Mouse (Mus musculus) heart, embryonic 15.5 days (tissue): ENCODE measurements around the gene Btnl2. TPM values are rescaled to one million over a fixed set of nuclear protein-coding genes. Genes with fewer than 3 reads are reported as not detected.
A peak's percentile ranks its signal among the peaks of the same experiment; 100 is the strongest.

ENCODE experiments used
- ATAC-seq: fragments of 200-750 bp; cut with Nextera tagmentation; replicated peaks from 2 replicates; pipeline ENCODE4 v1.8.0; 2017; ENCODE audit warnings: low read depth, moderate TSS enrichment; ENCODE audit not compliant: insufficient number of reproducible peaks, insufficient read depth, low FRiP score
- H3K27ac ChIP-seq: fragments of 300-500 bp; sonication (generic); 2 replicates; pipeline ENCODE4 v1.5.1; 2015; ENCODE audit warnings: mild to moderate bottlenecking, inconsistent platforms
- H3K27me3 ChIP-seq: fragments of 300-500 bp; sonication (generic); 2 replicates; pipeline ENCODE4 v1.6.1; 2015; ENCODE audit warnings: inconsistent platforms
- H3K36me3 ChIP-seq: fragments of 300-500 bp; sonication (generic); 2 replicates; pipeline ENCODE4 v1.6.1; 2015; ENCODE audit warnings: mild to moderate bottlenecking, inconsistent platforms
- H3K4me1 ChIP-seq: fragments of 300-500 bp; sonication (generic); replicated peaks from 2 replicates; pipeline ENCODE4 v1.6.1; 2015; ENCODE audit warnings: inconsistent platforms
- H3K4me2 ChIP-seq: fragments of 300-500 bp; sonication (generic); 2 replicates; pipeline ENCODE4 v1.6.1; 2015; ENCODE audit warnings: inconsistent platforms, mild to moderate bottlenecking, moderate library complexity
- H3K4me3 ChIP-seq: fragments of 300-500 bp; sonication (generic); 2 replicates; pipeline ENCODE4 v1.5.1; 2015; ENCODE audit warnings: mild to moderate bottlenecking, inconsistent platforms
- H3K9ac ChIP-seq: fragments of 300-500 bp; sonication (generic); 2 replicates; pipeline ENCODE4 v1.6.1; 2015; ENCODE audit warnings: mild to moderate bottlenecking, inconsistent platforms
- H3K9me3 ChIP-seq: fragments of 300-500 bp; sonication (generic); replicated peaks from 2 replicates; pipeline ENCODE4 v1.6.1; 2016; ENCODE audit warnings: inconsistent platforms
- WGBS: fragments of 180-500 bp; shearing (Covaris S2); methylation state at CpG from one replicate; pipeline ENCODE4 v1.1.7; 2015; ENCODE audit warnings: mixed read lengths; 5-methylcytosine and 5-hydroxymethylcytosine counted together
- polyA plus RNA-seq: library from polyadenylated mRNA; unstranded; fragments of >200 nt; fragmentation: Nextera tagmentation; extraction: Ambion mirVana; gene quantifications from 2 replicates; pipeline ENCODE4 v1.2.1, GENCODE M21; 2015

Btnl2 gene
- polyA plus RNA-seq, 1 experiment from 2014 or later: not detected

DNA sequence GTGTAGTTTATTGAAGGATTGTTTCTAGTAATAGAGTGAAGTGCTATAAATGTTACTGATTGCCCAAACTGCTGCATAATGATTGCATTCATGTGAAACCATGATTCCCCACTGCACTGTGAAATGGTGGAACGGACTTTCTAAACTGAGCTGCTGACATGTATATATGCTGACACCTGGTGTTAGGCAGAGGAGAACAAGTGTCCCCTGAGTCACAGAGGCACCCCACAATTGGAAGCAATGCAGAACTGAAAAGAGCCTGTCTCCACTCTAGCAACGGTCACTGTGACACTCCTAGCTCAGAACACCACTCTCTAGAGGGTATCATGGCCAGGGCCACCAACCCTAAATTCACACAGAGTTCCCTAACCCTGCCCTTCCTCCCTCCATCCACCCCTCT is 24.1 kb downstream of the Btnl2 start:
- no peak overlapping the region for H3K4me3 ChIP-seq
- no peaks in the 10 kb centered on the region for H3K9me3 ChIP-seq
- H3K4me2 ChIP-seq: no peak overlapping the region
- 52% methylated on average over 2 of the region's 2 CpGs for WGBS
- no peaks in the 10 kb centered on the region; the same call in 1 of the 2 replicates for H3K27me3 ChIP-seq
- H3K36me3 ChIP-seq: no peaks in the 10 kb centered on the region
- no peak for ATAC-seq
- no peaks in the 10 kb centered on the region for H3K4me1 ChIP-seq
- no peak overlapping the region for H3K9ac ChIP-seq
- H3K27ac ChIP-seq: no peak overlapping the region

DNA sequence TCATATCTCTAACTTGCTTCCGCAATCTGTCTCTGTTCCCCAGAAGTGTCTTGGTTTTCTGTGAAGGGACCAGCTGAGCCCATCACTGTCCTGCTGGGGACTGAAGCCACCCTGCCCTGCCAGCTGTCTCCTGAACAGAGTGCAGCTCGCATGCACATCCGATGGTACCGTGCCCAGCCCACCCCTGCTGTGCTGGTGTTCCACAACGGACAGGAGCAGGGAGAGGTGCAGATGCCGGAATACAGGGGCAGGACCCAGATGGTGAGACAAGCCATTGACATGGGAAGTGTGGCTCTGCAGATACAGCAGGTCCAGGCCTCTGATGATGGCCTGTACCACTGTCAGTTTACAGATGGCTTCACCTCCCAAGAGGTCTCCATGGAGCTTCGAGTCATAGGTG is 24.8 kb downstream of the Btnl2 start:
- no peak overlapping the region for H3K4me2 ChIP-seq
- WGBS: 73% methylated on average over 7 of the region's 7 CpGs
- ATAC-seq: no peak
- H3K9me3 ChIP-seq: no peaks in the 10 kb centered on the region
- no peak overlapping the region for H3K9ac ChIP-seq
- no peak overlapping the region for H3K27ac ChIP-seq
- H3K27me3 ChIP-seq: no peaks in the 10 kb centered on the region; the same call in 1 of the 2 replicates
- H3K4me3 ChIP-seq: no peak overlapping the region
- no peaks in the 10 kb centered on the region for H3K4me1 ChIP-seq
- no peaks in the 10 kb centered on the region for H3K36me3 ChIP-seq

DNA sequence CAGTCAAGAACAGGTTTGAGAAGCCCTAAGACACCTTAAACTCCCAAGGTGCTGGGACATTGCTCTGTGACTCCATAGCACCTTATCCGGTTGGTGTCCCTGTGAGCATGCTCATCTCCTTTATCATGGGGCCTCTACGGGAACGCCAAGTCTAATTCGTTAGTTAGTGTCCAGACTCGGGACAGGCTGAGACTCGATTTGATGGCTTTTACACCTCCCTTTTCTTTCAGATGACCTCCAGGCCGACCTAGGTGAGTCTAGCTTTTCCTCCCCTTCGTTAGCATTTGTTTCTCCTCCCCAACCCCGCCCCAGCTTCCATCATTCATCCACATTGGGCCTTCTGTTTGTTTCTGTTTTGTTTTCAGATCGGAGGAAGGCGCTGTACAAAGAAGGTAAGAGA is 27.3 kb downstream of the Btnl2 start:
- Histone ChIP-seq H3K4me3 (no peak overlapping the region), H3K27me3 (no peaks in the 10 kb centered on the region; the same call in 1 of the 2 replicates), H3K9me3 (no peaks in the 10 kb centered on the region), H3K4me2 (no peak overlapping the region), H3K36me3 (no peaks in the 10 kb centered on the region), H3K9ac (no peak overlapping the region), H3K4me1 (no peaks in the 10 kb centered on the region), H3K27ac (no peak overlapping the region)
- no peak for ATAC-seq
- 63% methylated on average over 11 of the region's 11 CpGs for WGBS

DNA sequence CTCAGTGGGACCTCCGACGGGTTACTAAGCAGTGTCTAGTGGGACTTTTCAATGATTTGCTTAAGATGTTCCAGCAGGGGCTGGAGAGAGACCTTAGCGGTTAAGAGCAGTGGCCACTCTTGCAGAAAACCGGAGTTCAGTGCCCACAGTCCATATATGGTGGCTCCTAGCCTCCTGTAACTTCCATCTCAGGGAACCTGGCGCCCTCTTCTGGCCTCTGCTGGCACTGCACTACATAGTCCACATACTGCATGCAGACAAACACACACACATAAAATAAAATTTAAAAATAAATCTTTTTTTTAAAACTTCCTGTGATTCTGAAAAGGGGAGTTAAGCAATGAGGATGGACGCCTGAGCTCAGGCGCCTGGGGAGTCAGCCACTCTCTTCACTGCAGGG is 28.6 kb downstream of the Btnl2 start:
- ATAC-seq: no peak
- 71% methylated on average over 7 of the region's 7 CpGs for WGBS
- Histone ChIP-seq H3K4me1 (no peaks in the 10 kb centered on the region), H3K4me3 (no peak overlapping the region), H3K9me3 (no peaks in the 10 kb centered on the region), H3K9ac (no peak overlapping the region), H3K36me3 (no peaks in the 10 kb centered on the region), H3K4me2 (no peak overlapping the region), H3K27ac (no peak overlapping the region), H3K27me3 (no peaks in the 10 kb centered on the region; the same call in 1 of the 2 replicates)

DNA sequence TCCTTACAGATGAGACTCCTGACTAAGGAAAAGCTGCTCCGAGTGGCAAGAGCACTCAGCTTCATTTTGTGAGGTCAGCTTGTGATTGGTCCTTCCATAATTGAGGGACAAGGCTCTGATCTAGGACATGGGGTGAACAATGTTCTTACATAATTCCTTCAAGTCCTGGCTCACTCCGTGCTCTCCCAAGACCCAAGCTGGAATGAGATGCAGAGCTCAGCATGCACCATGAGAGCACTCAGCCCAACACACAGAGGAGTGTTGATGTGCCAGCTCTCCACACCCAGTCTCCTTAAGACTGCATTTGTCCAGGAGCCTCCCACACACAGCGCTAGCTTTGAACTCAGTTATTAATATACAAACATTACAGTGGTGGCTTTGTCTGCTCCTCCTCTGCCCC is 30.1 kb downstream of the Btnl2 start:
- Histone ChIP-seq H3K4me1 (no peaks in the 10 kb centered on the region), H3K27ac (no peak overlapping the region), H3K4me2 (no peak overlapping the region), H3K9ac (no peak overlapping the region), H3K4me3 (no peak overlapping the region), H3K36me3 (no peaks in the 10 kb centered on the region), H3K27me3 (no peaks in the 10 kb centered on the region; the same call in 1 of the 2 replicates), H3K9me3 (no peaks in the 10 kb centered on the region)
- no peak for ATAC-seq
- WGBS: 55% methylated on average over 3 of the region's 3 CpGs

DNA sequence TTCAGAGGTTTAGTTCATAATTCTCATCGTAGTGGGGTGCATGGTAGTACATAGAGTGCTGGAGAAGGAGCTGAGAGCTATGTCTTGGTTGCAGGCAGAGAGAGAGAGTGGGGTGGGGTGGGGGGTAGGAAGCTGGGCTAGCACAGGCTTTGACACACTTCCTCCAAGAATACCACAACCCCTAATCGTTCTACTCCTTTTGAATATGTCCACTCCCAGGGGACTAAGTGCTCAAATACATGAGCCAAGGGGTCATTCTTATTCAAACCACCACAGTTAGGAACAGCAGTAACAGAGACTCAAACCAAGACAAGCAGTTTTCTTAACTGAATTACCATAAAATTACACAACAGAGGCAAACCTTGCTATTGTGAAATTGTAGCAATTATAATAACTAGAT is 32.0 kb downstream of the Btnl2 start:
- H3K36me3 ChIP-seq: no peaks in the 10 kb centered on the region
- H3K4me3 ChIP-seq: no peak overlapping the region
- ATAC-seq: no peak
- H3K4me1 ChIP-seq: no peaks in the 10 kb centered on the region
- H3K9ac ChIP-seq: no peak overlapping the region
- H3K9me3 ChIP-seq: no peaks in the 10 kb centered on the region
- no peak overlapping the region for H3K4me2 ChIP-seq
- WGBS: 57% methylated on average over 2 of the region's 2 CpGs
- peaks cover 10% of the 10 kb centered on the region; the same call in 1 of the 2 replicates for H3K27me3 ChIP-seq
- no peak overlapping the region for H3K27ac ChIP-seq

DNA sequence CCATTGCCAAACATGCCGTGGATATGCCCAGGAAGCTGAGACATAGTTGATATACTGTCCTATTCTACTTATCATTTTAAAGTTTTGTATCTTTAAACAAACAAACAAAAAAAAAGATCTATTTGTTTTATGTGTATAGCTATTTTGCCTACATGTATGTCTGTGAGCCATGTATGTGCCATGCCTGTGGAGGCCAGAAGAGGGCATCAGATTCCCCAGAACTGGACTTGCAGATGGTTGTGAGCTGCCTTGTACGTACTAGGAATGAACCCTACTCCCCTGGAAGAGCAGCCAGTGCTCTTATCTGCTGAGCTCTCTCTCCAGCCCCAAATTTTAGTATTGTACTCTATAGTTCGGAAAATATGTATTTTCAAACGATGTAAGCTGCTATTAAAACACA is 33.9 kb downstream of the Btnl2 start:
- Histone ChIP-seq H3K27me3 (peaks cover 13% of the 10 kb centered on the region; the same call in 1 of the 2 replicates), H3K4me2 (no peak overlapping the region), H3K36me3 (no peaks in the 10 kb centered on the region), H3K27ac (no peak overlapping the region), H3K9ac (no peak overlapping the region), H3K4me3 (no peak overlapping the region), H3K9me3 (no peaks in the 10 kb centered on the region), H3K4me1 (peaks cover 3% of the 10 kb centered on the region; the same call in 1 of the 2 replicates)
- no peak for ATAC-seq
- 36% methylated on average over 4 of the region's 4 CpGs for WGBS

DNA sequence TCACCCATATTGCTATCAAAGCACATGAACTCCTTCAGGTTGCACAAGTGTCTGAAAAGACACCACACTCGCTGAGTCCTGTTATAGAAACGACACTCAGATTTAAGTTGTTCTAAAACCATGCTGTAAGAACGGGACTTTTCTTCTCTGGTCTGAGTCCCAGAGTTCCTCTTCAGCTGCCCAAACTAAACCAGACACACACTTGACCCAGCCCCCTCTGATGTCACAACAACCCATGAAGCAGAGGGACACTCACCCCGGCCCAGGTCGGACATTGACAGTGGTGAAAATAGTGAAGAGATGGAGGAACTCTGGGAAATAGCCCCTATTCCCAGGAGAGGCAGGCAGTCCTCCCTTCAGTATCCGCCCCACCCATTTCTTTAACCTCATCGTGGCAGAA is 36.9 kb downstream of the Btnl2 start:
- Histone ChIP-seq H3K27ac (no peak overlapping the region), H3K27me3 (peaks cover 13% of the 10 kb centered on the region; the same call in 1 of the 2 replicates), H3K4me1 (peaks cover 3% of the 10 kb centered on the region; the same call in 1 of the 2 replicates), H3K9ac (no peak overlapping the region), H3K4me2 (peak overlapping the region; percentile 71; the same call in 1 of the 2 replicates), H3K4me3 (no peak overlapping the region), H3K9me3 (no peaks in the 10 kb centered on the region), H3K36me3 (no peaks in the 10 kb centered on the region)
- 62% methylated on average over 7 of the region's 7 CpGs for WGBS
- ATAC-seq: no peak

DNA sequence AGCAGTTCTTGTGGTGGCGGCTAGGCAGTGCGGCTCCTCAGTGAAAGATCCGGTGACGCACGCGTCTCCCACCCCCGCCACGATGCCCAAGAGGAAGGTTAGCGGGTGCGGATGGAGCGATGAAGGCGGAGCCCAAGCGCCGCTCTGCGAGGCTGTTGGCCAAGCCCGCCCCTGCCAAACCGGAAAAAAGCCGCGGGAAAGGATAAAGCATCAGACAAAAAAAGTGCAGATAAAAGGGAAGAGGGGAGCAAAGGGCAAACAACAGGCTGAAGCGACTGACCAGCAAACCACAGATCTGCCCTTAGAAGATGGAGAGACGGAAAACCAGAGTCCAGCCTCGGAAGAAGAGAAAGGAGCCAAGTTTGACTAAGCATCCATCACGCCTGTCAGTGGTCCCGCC is 37.7 kb downstream of the Btnl2 start:
- Histone ChIP-seq H3K27me3 (peaks cover 15% of the 10 kb centered on the region), H3K4me1 (peaks cover 3% of the 10 kb centered on the region; the same call in 1 of the 2 replicates), H3K27ac (no peak overlapping the region), H3K36me3 (no peaks in the 10 kb centered on the region), H3K9ac (no peak overlapping the region), H3K4me2 (peak overlapping the region; percentile 71), H3K9me3 (no peaks in the 10 kb centered on the region), H3K4me3 (peak overlapping the region; percentile 42)
- 0 out of 2 replicates have a peak, but pooled peaks have one; percentile 31 for ATAC-seq
- 4% methylated on average over 24 of the region's 24 CpGs for WGBS

DNA sequence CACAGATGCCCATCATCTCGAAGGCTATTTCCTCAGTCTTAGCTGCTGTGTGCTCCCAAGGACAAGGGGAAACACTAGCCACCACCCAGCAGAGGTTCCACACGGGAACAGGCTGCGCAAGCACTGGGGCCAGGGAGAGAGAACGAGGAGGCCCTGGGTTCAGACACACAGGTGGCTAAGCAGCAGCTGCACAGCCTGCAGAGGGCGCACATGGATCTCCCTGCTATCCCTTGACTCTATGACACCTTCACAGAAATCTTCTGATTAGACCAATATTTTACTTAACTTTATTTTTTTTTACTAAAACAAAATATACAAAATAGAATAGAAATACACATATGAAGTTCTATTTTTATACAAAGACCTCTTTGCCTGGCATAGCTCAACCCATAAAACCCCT is 42.7 kb downstream of the Btnl2 start:
- Histone ChIP-seq H3K9ac (no peak overlapping the region), H3K27me3 (peaks cover 13% of the 10 kb centered on the region; the same call in 1 of the 2 replicates), H3K36me3 (no peaks in the 10 kb centered on the region), H3K9me3 (no peaks in the 10 kb centered on the region), H3K4me2 (no peak overlapping the region), H3K4me3 (no peak overlapping the region), H3K27ac (no peak overlapping the region), H3K4me1 (peaks cover 3% of the 10 kb centered on the region)
- WGBS: 58% methylated on average over 5 of the region's 5 CpGs
- no peak for ATAC-seq

DNA sequence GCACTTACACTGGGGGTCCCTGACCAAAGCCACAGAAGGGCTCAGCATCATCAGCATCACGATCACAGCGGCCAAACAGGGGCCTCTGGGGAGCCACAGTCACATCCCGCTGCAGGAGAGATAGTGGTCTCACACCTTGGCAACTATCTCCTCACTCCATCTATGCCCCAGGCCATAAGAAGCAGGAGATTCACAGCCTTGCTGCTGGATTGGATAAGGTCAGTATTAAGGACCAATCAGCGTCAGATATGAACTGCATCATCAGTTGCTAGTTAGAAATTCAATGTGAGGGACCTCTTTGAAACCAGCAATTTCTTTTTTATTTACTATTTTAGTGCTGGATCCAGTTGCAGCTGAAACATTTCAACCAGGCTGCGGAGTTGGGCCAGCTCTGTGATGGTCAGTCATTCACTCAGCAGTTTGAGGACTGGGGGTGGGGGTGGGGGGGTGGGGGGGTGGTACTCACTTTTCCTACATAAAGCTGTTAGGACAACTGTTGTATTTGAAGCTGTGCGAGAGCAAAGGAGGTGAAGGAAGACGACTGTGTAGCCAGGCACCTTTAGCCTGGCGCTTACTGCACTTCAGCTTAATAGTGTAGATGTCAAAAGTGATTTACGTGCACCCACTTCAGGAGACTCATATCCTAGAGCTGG is 43.6 kb downstream of the Btnl2 start:
- Histone ChIP-seq H3K36me3 (no peaks in the 10 kb centered on the region), H3K9ac (no peak overlapping the region), H3K9me3 (no peaks in the 10 kb centered on the region), H3K27ac (no peak overlapping the region), H3K4me2 (peak overlapping the region; percentile 88), H3K4me3 (peak overlapping the region; percentile 59), H3K4me1 (peaks cover 2% of the 10 kb centered on the region; the same call in 1 of the 2 replicates), H3K27me3 (peaks cover 13% of the 10 kb centered on the region; the same call in 1 of the 2 replicates)
- 10% methylated on average over 9 of the region's 9 CpGs for WGBS
- ATAC-seq: no peak; the same call in 1 of the 2 replicates
